In the genomic region with DNA sequence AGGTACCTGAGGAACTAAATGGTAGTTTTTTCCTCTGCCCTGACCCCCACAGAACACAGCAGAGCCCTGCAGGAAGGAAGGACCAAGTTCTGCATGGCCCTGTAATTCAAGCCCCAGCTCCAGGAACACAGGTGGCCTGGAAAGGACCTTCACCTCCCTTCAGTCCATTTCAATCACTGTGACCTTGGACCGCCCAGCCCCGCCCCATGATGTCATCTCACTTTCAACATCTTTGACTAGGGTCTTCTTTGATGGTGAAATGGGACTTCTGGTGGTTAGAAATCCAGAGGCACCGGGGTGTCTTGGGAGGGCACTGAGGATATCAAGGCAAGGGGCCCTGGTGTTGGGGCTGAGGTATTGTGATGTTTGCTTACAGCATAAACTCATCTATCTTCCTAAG, we compare ENCODE assay signal across 28 mouse cellular contexts. TPM values are rescaled to one million over a fixed set of nuclear protein-coding genes. Genes with fewer than 3 reads are reported as not detected.
A peak's percentile ranks its signal among the peaks of the same experiment; 100 is the strongest.
DNase-seq lines count a peak whose midpoint lies in the region; TF ChIP-seq lines count a peak whose summit lies in the region.
"Had no signal": no experiment of that assay in that cellular context is flagged by ENCODE, and none has a peak within 500 bp of the region (broad histone marks: within the 10 kb centered on the region; RNA-seq: fewer than 3 reads in every experiment).

No protein-coding gene starts in this region.

- H3K36me3 ChIP-seq in testis, adult 2 months (ENCODE audit: control insufficient read depth, insufficient read depth, low read length) = no peaks in the 10 kb centered on the region
- H3K36me3 ChIP-seq: embryonic facial prominence, embryonic 13.5 days; embryonic facial prominence, embryonic 15.5 days; forebrain, embryonic 10.5 days; forebrain, embryonic 12.5 days; G1E had no signal

- H3K4me1 ChIP-seq in testis, adult 2 months (ENCODE audit: control insufficient read depth, insufficient read depth, low read length) = no peaks in the 10 kb centered on the region
- H3K4me1 ChIP-seq: embryonic facial prominence, embryonic 13.5 days; embryonic facial prominence, embryonic 15.5 days; forebrain, embryonic 10.5 days; forebrain, embryonic 12.5 days had no signal

- TF ChIP-seq CTCF in testis, adult 2 months (IDR thresholded peaks at IDR 0.05; ENCODE audit: control insufficient read depth, insufficient read depth, insufficient replicate concordance, low read depth, low read length) = no peak

- peak; percentile 39; the same call in 1 of the 2 replicates for TF ChIP-seq POLR2A in testis, adult 2 months (IDR thresholded peaks at IDR 0.05; ENCODE audit: control insufficient read depth, low read depth, low read length)

- H3K27ac ChIP-seq in testis, adult 2 months (ENCODE audit: control insufficient read depth, insufficient read depth, low read depth, low read length) = peak overlapping the region; percentile 2; the same call in 1 of the 2 replicates
- H3K27ac ChIP-seq: embryonic facial prominence, embryonic 13.5 days; embryonic facial prominence, embryonic 15.5 days; forebrain, embryonic 10.5 days; forebrain, embryonic 12.5 days had no signal

- peak overlapping the region; percentile 64 for H3K4me3 ChIP-seq in testis, adult 2 months (ENCODE audit: control insufficient read depth, low read depth, low read length)
- H3K4me3 ChIP-seq: embryonic facial prominence, embryonic 13.5 days; embryonic facial prominence, embryonic 15.5 days; erythroblast, embryonic 14.5 days; forebrain, embryonic 10.5 days; forebrain, embryonic 12.5 days had no signal

- DNase-seq in adrenal gland, adult (ENCODE audit: inconsistent age in 2 of 2, low spot score in 1 of 2) = peak; percentile 26 to 68
- no peak for DNase-seq in adrenal gland, postnatal 4 days (ENCODE audit: low spot score in 2 of 2)
- no peak for DNase-seq in testis, postnatal 10 days (ENCODE audit: low spot score)
- DNase-seq in R1 (ENCODE audit: low read depth, low spot score) = peak; percentile 34
- no peak for DNase-seq in layer of hippocampus, postnatal 36 days
- no peak for DNase-seq in frontal cortex, postnatal 10 days (ENCODE audit: low spot score in 2 of 2)
- DNase-seq: adrenal gland, adult 8-10 months; adrenal gland, postnatal 25 days; B cell, adult 2 months; cerebellum, adult 11-12 months; cerebellum, adult 2 months; cerebellum, adult 9-11 months; cerebellum, postnatal 14 days; cerebellum, postnatal 36 days; embryo, embryonic 11 days had no signal

- H3K27me3 ChIP-seq in testis, adult 2 months (ENCODE audit: control insufficient read depth, insufficient read depth, low read length) = no peaks in the 10 kb centered on the region
- H3K27me3 ChIP-seq: embryonic facial prominence, embryonic 13.5 days; embryonic facial prominence, embryonic 15.5 days; Patski had no signal

RNA-seq across cellular contexts. Expression of a gene that starts 14.8 kb away (rescaled TPM):
- total RNA-seq in adrenal gland, postnatal 4 days (2021) = 1 to 10 TPM; 2.7 to 4.4 TPM
- 0.53 and 0.81 TPM in 2 replicates for polyA plus RNA-seq in testis, adult 2 months (2012; rRNA removed)
- total RNA-seq in layer of hippocampus, postnatal 36 days (2021) = under 1 TPM; 0.10 to 0.33 TPM
- total RNA-seq: CH12.LX had no signal
- polyA plus RNA-seq: CD4-positive, CD25-positive, alpha-beta regulatory T cell, adult 4 months; erythroblast, embryonic 14.5 days had no signal

RNA-seq across cellular contexts. Expression of a gene that starts 15.6 kb away (rescaled TPM):
- under 1 TPM; 0.48 to 0.96 TPM for total RNA-seq in adrenal gland, postnatal 4 days (2021)
- polyA plus RNA-seq in testis, adult 2 months (2012; rRNA removed) = 545 and 576 TPM in 2 replicates
- total RNA-seq in layer of hippocampus, postnatal 36 days (2021) = not detected
- total RNA-seq: adrenal gland, postnatal 25 days; CH12.LX; common myeloid progenitor, adult 5-6 weeks; G1E had no signal
- polyA plus RNA-seq: activated CD4-positive, CD25-positive, alpha-beta regulatory T cell, adult 4 months; CD4-positive, CD25-positive, alpha-beta regulatory T cell, adult 4 months; erythroblast, embryonic 14.5 days; forebrain, embryonic 10.5 days; G1E had no signal

RNA-seq across cellular contexts. Expression of a gene that starts 21.2 kb away (rescaled TPM):
- 1 to 10 TPM; 1.4 to 1.8 TPM for total RNA-seq in adrenal gland, postnatal 4 days (2021)
- polyA plus RNA-seq in testis, adult 2 months (2012; rRNA removed) = 10.1 and 15.0 TPM in 2 replicates
- not detected for total RNA-seq in layer of hippocampus, postnatal 36 days (2021)
- total RNA-seq: G1E had no signal
- polyA plus RNA-seq: activated CD4-positive, CD25-positive, alpha-beta regulatory T cell, adult 4 months; CD4-positive, CD25-positive, alpha-beta regulatory T cell, adult 4 months; erythroblast, embryonic 14.5 days; forebrain, embryonic 16.5 days had no signal

RNA-seq across cellular contexts. Expression of a gene that starts 36.4 kb away (rescaled TPM):
- total RNA-seq in adrenal gland, postnatal 4 days (2021) = 1 to 10 TPM; 2.0 to 3.1 TPM
- polyA plus RNA-seq in testis, adult 2 months (2012; rRNA removed) = 0.26 and 0.36 TPM in 2 replicates
- 1 to 10 TPM; 1.8 to 1.9 TPM for total RNA-seq in layer of hippocampus, postnatal 36 days (2021)
- total RNA-seq: common myeloid progenitor, adult 5-6 weeks; G1E had no signal
- polyA plus RNA-seq: erythroblast, embryonic 14.5 days; G1E had no signal

RNA-seq across cellular contexts. Expression of a gene that starts 52.9 kb away (rescaled TPM):
- total RNA-seq in adrenal gland, postnatal 4 days (2021) = 10 to 100 TPM; 48.3 to 52.8 TPM
- 20.5 and 21.3 TPM in 2 replicates for polyA plus RNA-seq in testis, adult 2 months (2012; rRNA removed)
- total RNA-seq in layer of hippocampus, postnatal 36 days (2021) = 10 to 100 TPM; 23.9 to 29.3 TPM

Comparison
In these comparisons a context has a peak if more than half of its experiments do, and no peak if none do; other contexts are left out.
1. DNase-seq: peak in adrenal gland, adult (2 of 2) and R1 (single experiment); none in adrenal gland, postnatal 4 days (0 of 2), testis, postnatal 10 days (single experiment), layer of hippocampus, postnatal 36 days (0 of 2) and frontal cortex, postnatal 10 days (0 of 2).